Mouse (Mus musculus): Measurements from ENCODE around the gene Mapkapk2.
"Not testable (repeated sequence)": the region's sequence is repeated elsewhere in the genome, so short reads cannot be mapped to it uniquely, and the experiment has no call there.

DNA sequence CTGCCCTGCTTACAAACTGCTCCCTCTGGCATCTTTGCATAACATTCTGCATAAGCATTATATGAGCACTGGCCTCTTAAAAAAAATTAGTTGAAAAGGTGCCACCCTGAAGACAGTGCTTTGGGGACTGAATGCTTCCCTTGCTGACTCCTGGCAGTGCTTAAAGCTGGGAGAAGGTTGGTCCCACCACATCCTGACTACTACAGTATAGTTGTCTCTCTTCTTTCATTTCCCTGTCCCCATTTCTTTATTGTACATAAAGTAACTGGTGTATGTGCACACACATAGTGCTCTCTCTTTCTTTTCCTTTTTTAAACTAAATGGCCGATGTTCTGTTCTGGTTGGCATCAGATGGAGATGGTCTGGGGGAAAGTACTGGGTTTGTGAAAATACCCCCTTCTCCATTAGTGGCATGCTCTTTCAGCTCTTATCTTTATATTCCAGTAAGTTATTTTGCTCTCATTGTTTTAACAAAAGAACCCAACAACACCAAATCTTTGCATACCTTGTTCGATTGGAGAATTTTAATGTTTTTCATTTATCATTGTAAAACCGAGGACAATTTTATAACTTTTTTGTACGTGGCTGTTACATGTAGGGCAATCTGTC lies 74.3 kb downstream of the Mapkapk2 start:
- not testable (repeated sequence) for TF ChIP-seq CTCF (IDR thresholded peaks at IDR 0.05; ENCODE audit: low read depth, low read length); EP300 (IDR thresholded peaks at IDR 0.05; ENCODE audit: insufficient read depth, low read depth, low read length); POLR2A (IDR thresholded peaks at IDR 0.05; ENCODE audit: insufficient read depth, low read length)

All from ES-Bruce4 (cell line).